Mouse (Mus musculus) gastrocnemius, postnatal 25 days (tissue): Measurements from ENCODE around the gene Zdhhc22. TPM values are rescaled to one million over a fixed set of nuclear protein-coding genes. Genes with fewer than 3 reads are reported as not detected.

Source experiments
- DNase-seq: peaks from one replicate; pipeline ENCODE4 v3.0.0; 2022
- total RNA-seq, 2 experiments: library from RNA; stranded (reverse); gene quantifications; 1 replicate in 1 of 2; 2 replicates in 1 of 2; pipeline ENCODE4 v1.2.3; 2021

The Zdhhc22 gene
- total RNA-seq, 2 experiments from 2014 or later = not detected

- DNase-seq = peak; percentile 49
Measured at GRCm38 (mm10) chr12:86961589-86962344, 28.5 kb downstream of the Zdhhc22 start.

DNA sequence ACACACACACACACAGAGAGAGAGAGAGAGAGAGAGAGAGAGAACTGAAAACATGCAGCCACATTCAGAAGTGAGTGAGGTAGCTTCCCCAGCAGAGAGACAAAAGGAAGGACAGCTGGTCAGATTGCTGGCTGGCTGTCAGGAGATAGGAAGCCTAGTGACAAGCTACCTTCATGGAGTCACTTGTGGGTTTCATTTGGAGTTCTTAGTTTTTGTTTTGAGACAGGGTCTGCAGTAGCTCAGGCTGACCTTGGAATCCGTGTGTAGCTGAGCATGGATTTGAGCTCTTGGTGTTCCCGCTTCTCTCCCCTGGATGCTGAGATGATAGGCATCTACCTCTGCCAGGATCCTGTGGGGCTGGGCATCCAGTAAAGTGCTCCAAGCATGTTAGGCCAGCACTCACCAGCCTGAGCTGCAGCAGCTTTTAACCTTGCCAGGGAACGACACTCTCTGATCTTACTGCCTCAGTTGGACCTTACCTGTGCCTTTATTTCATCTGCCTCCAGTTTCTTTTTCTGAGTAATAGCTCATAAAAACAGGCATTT is 29.4 kb downstream of the Zdhhc22 start:
- no peak for DNase-seq

GRCm38 (mm10) chr12:86960138-86960537 is 30.1 kb downstream of the Zdhhc22 start:
- DNase-seq = no peak

DNA sequence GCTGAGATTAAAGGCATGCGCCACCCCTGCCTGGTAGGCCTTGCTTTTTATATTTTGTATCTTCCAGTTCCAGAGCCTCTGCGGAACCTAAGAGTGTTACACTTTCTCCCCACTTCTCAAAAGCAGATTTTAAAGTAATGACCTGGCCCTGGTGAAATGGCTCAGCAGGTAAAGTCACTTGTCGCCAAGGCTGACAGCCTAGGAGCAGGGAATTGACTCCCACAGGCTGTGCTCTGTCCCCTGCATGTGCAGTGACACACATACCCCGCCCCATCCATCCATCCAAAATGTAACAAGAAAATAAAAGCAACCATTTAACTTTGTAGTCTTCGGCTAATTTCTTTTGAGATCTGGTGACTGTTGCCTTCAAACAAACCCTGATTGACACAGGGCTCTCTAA is 30.6 kb downstream of the Zdhhc22 start:
- DNase-seq = no peak

GRCm38 (mm10) chr12:86958558-86958957 is 31.7 kb downstream of the Zdhhc22 start:
- no peak for DNase-seq

GRCm38 (mm10) chr12:86955894-86956293 is 34.3 kb downstream of the Zdhhc22 start:
- no peak for DNase-seq

- no peak for DNase-seq
Measured at GRCm38 (mm10) chr12:86952331-86952850, 37.8 kb downstream of the Zdhhc22 start.

DNA sequence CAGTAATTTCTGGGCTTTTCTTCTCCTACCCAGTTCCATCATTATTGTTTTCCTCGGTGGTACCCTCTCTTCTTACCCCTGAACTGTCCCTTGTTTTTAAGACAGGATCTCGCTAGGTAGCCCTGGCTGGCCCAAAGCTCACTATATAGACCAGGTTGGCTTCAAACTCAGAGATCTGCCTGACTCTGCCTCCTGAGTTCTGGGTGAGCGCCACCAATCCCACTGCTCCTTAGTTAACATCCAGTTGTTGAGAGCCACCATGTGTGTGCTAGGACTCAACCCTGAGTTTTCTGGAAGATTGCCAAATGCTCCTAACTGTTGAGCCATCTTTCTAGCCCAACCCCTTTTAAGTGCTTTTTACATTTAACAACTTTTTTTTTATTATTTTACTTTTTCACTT is 39.3 kb downstream of the Zdhhc22 start:
- no peak for DNase-seq

DNA sequence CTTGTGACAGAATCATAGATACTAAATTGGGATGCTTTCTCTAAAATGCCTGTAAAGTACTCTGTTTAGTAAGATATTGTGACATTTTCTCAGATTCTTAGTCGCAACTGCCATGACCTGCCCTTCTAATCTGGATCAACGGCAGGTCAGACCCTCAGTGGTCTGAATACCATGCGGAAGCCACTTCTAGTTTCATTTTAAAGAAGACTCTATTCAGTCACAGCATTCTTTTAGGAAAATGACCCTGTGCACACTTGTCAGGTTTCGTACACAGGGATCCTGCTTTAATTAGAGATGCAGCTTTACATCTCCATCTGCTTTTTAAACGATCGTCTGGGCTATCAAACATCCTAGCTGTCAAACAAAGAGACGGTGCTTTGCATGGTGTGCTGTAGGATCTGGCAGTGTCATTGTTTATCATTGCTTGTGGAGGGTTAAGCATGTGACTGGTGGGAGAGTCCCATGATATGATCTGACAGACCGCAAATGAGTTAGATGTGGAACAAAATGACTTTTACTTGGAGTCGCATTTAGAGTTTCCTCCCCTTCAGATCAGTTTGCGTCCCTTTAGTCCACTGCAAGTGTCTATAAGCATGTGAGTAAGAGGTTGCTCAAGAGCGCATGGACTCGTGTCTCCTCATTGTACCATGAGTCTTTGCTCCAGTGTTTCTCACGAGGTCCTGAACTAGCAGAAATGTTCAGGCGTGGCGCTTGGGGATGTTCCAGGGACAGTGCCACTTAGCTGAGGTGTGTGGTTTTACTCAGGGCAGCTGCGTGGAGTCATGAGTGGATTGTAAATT is 39.9 kb downstream of the Zdhhc22 start:
- no peak for DNase-seq

GRCm38 (mm10) chr12:86949501-86949900 is 40.7 kb downstream of the Zdhhc22 start:
- no peak for DNase-seq

DNA sequence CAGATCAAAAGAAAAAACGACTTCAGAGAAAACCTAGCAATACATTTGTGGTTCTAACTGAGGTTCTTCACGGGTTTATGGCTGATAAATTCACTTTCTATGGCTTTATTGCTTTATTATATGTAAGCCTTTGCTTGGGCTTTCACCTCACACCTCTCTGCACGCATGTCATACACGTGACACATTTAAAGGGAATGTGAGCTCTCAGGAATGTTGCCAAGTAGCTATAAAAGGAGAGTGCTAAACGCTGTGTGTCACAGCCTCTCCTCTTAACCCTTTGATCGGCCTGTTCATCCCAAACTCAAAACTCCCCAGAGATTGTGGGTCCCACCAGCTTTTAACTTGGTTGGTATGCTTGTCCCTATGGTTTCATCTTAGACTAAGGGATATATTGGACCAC is 41.6 kb downstream of the Zdhhc22 start:
- no peak for DNase-seq

DNA sequence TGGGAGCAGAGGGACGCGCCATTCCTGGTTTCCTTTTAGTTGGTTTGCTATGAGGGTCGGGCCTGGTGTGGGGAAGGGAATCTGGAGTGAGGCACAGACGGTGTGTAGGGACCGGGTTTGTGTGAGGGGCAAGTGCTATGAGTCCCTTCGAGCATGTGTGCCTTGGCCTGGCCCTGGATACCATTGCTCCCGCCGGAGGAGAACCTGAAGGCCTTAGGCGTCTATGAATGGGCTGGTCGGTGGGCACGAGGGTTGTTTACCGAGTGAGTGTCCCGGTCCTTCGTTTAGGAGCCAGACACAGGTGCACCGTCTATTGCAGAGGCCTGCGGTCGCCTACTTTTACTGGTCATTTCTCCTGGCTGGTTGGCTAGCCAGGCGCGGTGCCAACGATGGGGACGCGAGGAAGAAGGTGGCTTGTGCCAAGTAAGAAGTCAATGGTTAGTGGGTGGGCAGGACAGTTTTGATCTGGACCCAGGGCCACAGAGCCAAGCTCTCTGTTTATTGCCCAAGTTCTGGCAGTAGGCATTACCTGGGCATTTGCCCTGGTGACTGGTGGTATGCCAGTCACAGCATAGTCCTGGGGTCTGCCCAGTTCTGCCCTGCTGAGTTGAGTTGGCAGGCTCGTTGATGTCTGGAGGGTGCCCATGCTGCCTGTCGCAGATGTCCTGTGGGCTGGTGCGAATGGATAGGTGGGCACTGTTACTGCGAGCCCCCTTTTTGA is 42.4 kb downstream of the Zdhhc22 start:
- DNase-seq = peak; percentile 72

GRCm38 (mm10) chr12:86946862-86947574 is 43.2 kb downstream of the Zdhhc22 start, which contains the start of gene Cipc:
Gene Cipc (plus strand): TSS chr12:86947043.
- DNase-seq = peak; percentile 99

DNA sequence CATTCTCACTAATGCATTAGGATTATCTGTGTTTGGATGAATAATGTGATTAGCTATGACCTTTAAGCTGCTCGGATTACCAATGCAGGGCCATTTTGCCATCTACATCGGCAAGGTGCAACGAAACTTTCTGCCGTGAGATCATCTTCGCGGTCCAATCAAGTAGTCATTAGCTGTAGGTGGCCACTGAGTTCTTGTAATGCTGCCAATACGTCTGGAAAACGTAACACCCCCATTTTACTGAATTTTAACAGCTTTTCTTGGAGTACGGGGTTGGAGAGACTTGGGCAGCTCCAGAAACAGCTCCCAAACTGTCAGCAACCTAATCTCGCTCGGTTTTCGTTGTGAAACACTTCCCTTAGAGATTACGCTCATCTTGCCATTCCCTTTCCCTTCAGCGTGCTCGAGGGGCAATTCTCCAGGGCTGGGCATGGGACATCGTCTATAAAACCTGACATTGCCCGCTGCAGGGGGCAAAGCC is 43.9 kb downstream of the Zdhhc22 start:
- DNase-seq = no peak

DNA sequence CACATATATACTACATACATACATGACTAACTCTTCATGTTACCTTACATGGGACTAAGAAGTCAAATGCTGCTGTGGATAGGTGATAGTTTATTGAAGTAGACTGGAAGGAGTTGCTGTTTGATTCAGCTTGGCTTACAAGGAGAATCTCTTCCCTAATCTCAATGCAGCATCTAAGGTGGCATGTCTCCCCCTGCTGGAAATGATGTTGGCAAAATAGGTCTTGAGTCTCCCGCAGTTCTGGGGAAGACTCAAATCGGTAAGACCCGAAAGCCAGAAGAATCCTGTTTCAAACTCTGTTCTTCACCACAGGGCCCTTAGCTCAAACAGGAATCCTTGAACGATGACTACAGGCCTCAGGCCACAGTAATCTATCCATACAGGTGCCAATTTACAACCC is 45.1 kb downstream of the Zdhhc22 start:
- peak; percentile 60 for DNase-seq

- no peak for DNase-seq
Measured at GRCm38 (mm10) chr12:86943421-86943820, 46.8 kb downstream of the Zdhhc22 start.

DNA sequence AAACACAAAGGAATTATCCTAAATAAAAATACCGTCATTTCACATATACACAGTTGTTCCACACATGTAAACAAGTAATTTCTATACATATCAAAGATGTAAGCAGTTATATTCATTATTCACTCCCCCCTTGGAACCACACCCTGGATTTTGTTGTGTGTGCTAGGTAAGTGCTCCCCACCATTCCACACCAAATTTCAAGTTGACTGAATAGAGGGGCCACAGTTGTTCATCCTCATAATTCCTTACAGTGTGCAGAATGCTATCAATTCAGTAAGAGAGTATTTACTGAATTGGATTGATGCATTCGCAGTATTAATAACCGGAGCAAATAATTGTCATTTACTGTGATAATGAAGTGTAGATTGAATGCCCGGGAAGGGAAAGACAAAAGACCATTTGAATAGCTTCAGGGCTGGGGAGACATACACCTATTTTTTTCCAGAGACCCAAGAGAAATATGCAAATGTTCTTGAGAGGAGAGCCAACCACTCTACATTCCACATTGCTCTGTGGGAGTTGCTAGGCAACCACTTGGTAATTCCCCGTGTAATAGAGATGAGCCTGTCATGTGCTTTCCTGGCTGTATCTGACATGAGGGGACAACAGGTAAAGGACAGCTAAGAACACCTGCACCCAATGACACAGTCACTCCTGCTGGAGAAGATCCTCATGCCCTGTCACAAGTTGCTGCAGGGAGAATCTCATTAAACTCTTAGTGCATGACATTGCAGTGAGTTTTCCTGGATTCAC is 48.3 kb downstream of the Zdhhc22 start:
- DNase-seq = no peak

GRCm38 (mm10) chr12:86941173-86941572 is 49.1 kb downstream of the Zdhhc22 start:
- no peak for DNase-seq

- DNase-seq = peak; percentile 60
Measured at GRCm38 (mm10) chr12:86938571-86938970, 51.7 kb downstream of the Zdhhc22 start.

DNA sequence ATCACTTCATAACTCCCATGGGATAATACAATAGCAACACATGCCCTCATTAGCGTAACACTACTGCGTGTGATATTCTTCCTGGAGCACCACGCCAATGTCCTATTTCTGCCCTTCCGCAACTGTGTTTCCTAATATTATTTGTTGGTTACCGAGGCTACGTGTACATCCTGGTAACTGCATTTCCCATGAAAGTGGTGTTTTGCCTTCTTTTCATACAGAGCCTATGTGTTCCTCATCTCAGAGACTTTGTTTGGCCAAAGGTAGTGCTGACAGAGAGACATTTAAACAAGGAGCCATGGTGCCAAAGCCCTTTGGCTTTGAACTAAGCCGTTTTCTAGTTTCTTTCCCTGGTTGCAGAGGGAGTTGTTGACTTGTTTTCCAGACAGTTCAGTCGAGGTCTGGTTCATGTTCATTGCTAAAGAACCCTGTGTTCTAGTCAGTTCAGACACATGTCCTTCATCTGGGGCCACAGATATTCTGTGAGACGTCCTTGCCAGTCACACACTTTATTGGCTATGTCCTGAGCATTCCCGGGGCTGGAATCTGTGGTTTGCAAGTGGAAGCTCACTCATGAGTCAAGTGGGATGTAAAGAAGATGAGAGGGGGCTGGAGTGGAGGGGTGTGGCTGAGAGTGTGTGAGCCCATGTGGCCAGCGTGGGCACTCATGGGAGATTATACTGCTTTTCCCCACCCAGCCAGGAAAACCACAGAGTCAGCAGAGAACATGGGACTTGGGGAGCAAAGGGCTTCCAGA is 53.5 kb downstream of the Zdhhc22 start:
- DNase-seq = peak; percentile 30
